Mouse (Mus musculus) inflammation-experienced regulatory T-cells, adult 16 weeks (primary cell): ENCODE results near the gene Tmem253. TPM values are rescaled to one million over a fixed set of nuclear protein-coding genes. Genes with fewer than 3 reads are reported as not detected.

Experiments used
- polyA plus RNA-seq: library from polyadenylated mRNA; unstranded; fragments of 100-300 nt; shearing (Covaris generic); gene quantifications from one replicate; pipeline ENCODE4 v1.2.1, GENCODE M21; 2017

Gene Tmem253
- polyA plus RNA-seq = not detected

GRCm38 (mm10) chr14:52015445-52016100 lies at the start of gene Tmem253:
TSS of gene Tmem253 (plus strand) at chr14:52015658.

GRCm38 (mm10) chr14:51984247-51985231 lies 30.9 kb upstream of the Tmem253 start, which contains the start of gene Arhgef40:
TSS of gene Arhgef40 (plus strand) at chr14:51984719.

GRCm38 (mm10) chr14:52020486-52021137 lies 5.2 kb downstream of the Tmem253 start, which contains the start of gene Zfp219:
TSS of gene Zfp219 (minus strand) at chr14:52020733.

GRCm38 (mm10) chr14:52042359-52042758 lies 26.9 kb downstream of the Tmem253 start, which contains the start of gene Olfr221:
TSS of gene Olfr221 (minus strand) at chr14:52042459.

Other genes with a start within 250 kb of the Tmem253 start
- gene Ang4, start 242.1 kb upstream of the Tmem253 start, polyA plus RNA-seq = not detected
- gene AY358078, start 215.6 kb upstream of the Tmem253 start, polyA plus RNA-seq = not detected
- not detected for gene Ear6, start 162.0 kb upstream of the Tmem253 start, polyA plus RNA-seq
- 110 TPM for gene Mettl17, start 130.8 kb upstream of the Tmem253 start, polyA plus RNA-seq
- gene Slc39a2, start 122.8 kb upstream of the Tmem253 start, polyA plus RNA-seq = 0.46 TPM
- gene Ndrg2, start 101.5 kb upstream of the Tmem253 start, polyA plus RNA-seq = 47.0 TPM
- not detected for gene Tppp2, start 97.2 kb upstream of the Tmem253 start, polyA plus RNA-seq
- gene Rnase13, start 92.9 kb upstream of the Tmem253 start, polyA plus RNA-seq = not detected
- 1.3 TPM for gene Arhgef40, start 30.9 kb upstream of the Tmem253 start, polyA plus RNA-seq
- gene Zfp219, start 5.1 kb downstream of the Tmem253 start, polyA plus RNA-seq = 11.7 TPM
- 0.18 TPM for gene Olfr221, start 26.8 kb downstream of the Tmem253 start, polyA plus RNA-seq
- 513 TPM for gene Hnrnpc, start 88.4 kb downstream of the Tmem253 start, polyA plus RNA-seq
- 4.7 TPM for gene Rpgrip1, start 95.0 kb downstream of the Tmem253 start, polyA plus RNA-seq
- 35.8 TPM for gene Supt16, start 181.8 kb downstream of the Tmem253 start, polyA plus RNA-seq
- 47.8 TPM for gene Chd8, start 242.1 kb downstream of the Tmem253 start, polyA plus RNA-seq